Mouse (Mus musculus) heart, embryonic 11.5 days (tissue): ENCODE data around the gene Xab2. TPM values are rescaled to one million over a fixed set of nuclear protein-coding genes. Genes with fewer than 3 reads are reported as not detected.
"Not testable (repeated sequence)": the region's sequence is repeated elsewhere in the genome, so short reads cannot be mapped to it uniquely, and the experiment has no call there.

ENCODE experiments used
- ATAC-seq: fragments of 200-750 bp; cut with Nextera tagmentation; replicated peaks from 2 replicates; pipeline ENCODE4 v1.8.0; 2017; ENCODE audit warnings: moderate library complexity; ENCODE audit not compliant: insufficient number of reproducible peaks, low FRiP score, low TSS enrichment
- H3K27ac ChIP-seq: fragments of 300-500 bp; sonication (generic); 2 replicates; pipeline ENCODE4 v1.5.1; 2014; ENCODE audit warnings: mild to moderate bottlenecking, low read depth, low read length
- H3K27me3 ChIP-seq: fragments of 300-500 bp; sonication (generic); 2 replicates; pipeline ENCODE4 v1.6.1; 2014; ENCODE audit warnings: mild to moderate bottlenecking, low read length, mixed read lengths; ENCODE audit not compliant: control insufficient read depth, insufficient read depth
- H3K36me3 ChIP-seq: fragments of 300-500 bp; sonication (generic); 2 replicates; pipeline ENCODE4 v1.6.1; 2014; ENCODE audit warnings: mild to moderate bottlenecking, low read length, moderate library complexity, mixed read lengths; ENCODE audit not compliant: control insufficient read depth, insufficient read depth
- H3K4me1 ChIP-seq: fragments of 300-500 bp; sonication (generic); 2 replicates; pipeline ENCODE4 v1.6.1; 2014; ENCODE audit warnings: low read length; ENCODE audit not compliant: control insufficient read depth, insufficient read depth
- H3K4me2 ChIP-seq: fragments of 300-500 bp; sonication (generic); 2 replicates; pipeline ENCODE4 v1.6.1; 2014; ENCODE audit warnings: mild to moderate bottlenecking, moderate library complexity
- H3K4me3 ChIP-seq: fragments of 300-500 bp; sonication (generic); 2 replicates; pipeline ENCODE4 v1.5.1; 2014; ENCODE audit warnings: low read depth, low read length
- H3K9ac ChIP-seq: fragments of 300-500 bp; sonication (generic); 2 replicates; pipeline ENCODE4 v1.6.1; 2014; ENCODE audit warnings: mild to moderate bottlenecking, low read depth, low read length, moderate library complexity
- H3K9me3 ChIP-seq: fragments of 300-500 bp; sonication (generic); replicated peaks from 2 replicates; pipeline ENCODE4 v1.6.1; 2016; ENCODE audit warnings: low read length; ENCODE audit not compliant: control insufficient read depth
- WGBS: fragments of 180-500 bp; shearing (Covaris S2); extraction: QIAGEN DNeasy Blood & Tissue Kit; methylation state at CpG from one replicate; pipeline ENCODE4 v1.1.7; 2014; ENCODE audit not compliant: insufficient replicate concordance; 5-methylcytosine and 5-hydroxymethylcytosine counted together
- polyA plus RNA-seq: library from polyadenylated mRNA; unstranded; fragments of >200 nt; fragmentation: Nextera tagmentation; extraction: Ambion mirVana; gene quantifications from 2 replicates; pipeline ENCODE4 v1.2.1, GENCODE M21; 2014

The Xab2 gene
- polyA plus RNA-seq, 1 experiment from 2014 or later = 32.6 TPM

DNA sequence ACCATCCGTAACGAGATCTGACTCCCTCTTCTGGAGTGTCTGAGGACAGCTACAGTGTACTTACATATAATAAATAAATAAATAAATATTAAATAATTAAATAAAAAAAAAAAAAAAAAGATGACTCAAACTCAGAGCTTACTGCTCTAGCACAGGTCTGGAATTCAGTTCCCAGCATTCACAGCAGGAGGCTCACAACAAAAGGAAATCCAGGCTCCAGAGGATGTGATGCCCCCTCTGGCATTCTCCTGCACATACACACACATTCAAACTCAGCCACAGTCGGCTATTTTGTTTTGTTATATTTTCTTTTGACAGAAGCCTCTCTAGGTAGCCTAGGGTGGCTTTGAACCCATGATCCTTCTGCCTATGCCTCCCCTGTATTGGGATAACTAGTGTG is 39.2 kb downstream of the Xab2 start:
- not testable (repeated sequence) for H3K9ac ChIP-seq, H3K4me1 ChIP-seq, H3K27ac ChIP-seq, H3K4me3 ChIP-seq, H3K4me2 ChIP-seq, H3K36me3 ChIP-seq, ATAC-seq, H3K9me3 ChIP-seq, H3K27me3 ChIP-seq
- 58% methylated on average over 1 of the region's 3 CpGs for WGBS

DNA sequence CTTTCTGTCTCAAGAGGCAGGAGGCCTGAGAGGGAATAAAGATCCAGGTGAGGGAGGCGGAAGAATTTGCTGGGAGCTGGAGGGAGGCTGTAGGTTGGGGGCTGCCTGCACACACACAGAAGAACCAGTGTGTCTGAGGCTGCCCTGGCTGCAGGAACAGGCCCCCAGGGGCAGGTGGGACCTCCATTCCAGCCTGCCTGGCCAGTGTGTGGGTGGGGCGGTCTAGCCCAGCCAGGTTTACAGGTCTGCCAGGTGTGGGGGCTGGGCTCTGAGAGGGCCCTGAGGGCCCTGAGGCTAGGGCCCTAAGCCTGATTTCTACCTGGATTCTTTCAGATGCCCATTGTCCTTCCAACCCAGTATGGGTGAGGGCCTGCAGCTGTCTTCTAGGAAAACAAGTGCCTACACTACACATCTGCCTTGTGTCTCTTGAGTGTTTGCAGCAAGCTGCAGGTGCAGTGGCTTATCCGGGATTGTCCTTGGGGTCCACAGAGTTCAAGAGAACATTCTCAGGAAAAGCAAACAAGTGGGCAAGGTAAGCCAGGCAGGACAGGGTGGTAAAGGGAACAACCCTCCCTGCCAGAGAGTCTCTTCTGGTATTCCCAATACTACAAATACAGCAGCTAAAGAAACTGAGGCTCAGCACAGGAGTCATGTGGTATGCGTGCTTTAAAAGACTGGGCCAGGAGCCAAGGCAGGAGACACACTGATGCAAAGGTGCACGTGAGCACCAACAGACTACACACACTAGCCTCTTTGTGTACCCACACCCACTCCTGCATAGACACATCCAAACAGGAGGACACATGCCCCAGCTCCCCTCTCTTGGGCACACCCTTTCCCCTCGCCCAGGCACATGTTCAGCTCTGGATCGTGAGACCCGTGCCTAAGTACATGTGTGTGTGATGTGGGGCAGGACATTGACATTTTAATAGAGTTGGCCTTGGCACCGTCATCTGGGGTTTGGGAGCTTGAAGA is 41.4 kb downstream of the Xab2 start:
- H3K9ac ChIP-seq = no peak overlapping the region
- H3K4me3 ChIP-seq = no peak overlapping the region
- H3K27ac ChIP-seq = no peak overlapping the region
- no peaks in the 10 kb centered on the region for H3K27me3 ChIP-seq
- no peaks in the 10 kb centered on the region for H3K9me3 ChIP-seq
- no peaks in the 10 kb centered on the region for H3K36me3 ChIP-seq
- no peaks in the 10 kb centered on the region for H3K4me1 ChIP-seq
- 77% methylated on average over 9 of the region's 9 CpGs for WGBS
- no peak overlapping the region for H3K4me2 ChIP-seq
- ATAC-seq = no peak

DNA sequence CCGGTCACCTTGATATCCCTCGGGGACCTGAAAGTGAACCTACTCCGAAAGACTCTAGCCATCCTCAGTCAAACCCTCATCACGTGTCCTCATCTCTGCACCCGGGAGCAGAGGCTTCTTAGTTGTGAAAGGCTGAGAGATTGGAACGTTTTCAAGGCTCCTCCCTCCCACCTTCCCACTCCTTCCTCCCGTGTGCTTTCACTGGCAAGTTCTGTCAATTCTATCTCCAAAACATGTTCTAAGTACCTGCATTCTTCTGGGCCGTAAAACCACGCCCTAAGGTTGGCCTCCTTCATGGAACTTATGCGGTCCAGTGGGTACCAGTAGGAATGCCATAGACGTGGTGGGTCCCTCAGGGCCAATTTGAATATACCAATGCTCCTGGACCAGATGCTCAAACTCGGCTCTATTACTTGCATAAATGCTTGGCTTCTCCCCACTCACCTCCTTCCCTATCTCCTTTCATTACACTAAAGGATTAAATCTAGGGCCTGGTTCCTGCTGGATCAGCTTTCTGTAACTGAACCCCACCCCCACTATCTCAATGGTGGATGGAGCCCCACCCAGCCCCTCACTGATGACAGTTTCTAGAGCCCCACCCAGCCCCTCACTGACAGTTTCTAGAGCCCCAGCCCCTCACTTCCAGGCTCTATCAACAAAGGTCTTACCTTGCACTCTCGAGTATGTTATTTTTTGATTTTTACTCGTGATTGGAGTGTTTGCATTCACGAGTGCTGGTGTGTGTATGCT is 44.7 kb downstream of the Xab2 start:
- Histone ChIP-seq H3K36me3 (no peaks in the 10 kb centered on the region), H3K27ac (no peak overlapping the region), H3K9ac (no peak overlapping the region), H3K4me3 (no peak overlapping the region), H3K9me3 (no peaks in the 10 kb centered on the region), H3K4me2 (no peak overlapping the region), H3K4me1 (no peaks in the 10 kb centered on the region), H3K27me3 (no peaks in the 10 kb centered on the region)
- no peak for ATAC-seq
- 70% methylated on average over 15 of the region's 15 CpGs for WGBS

GRCm38 (mm10) chr8:3574546-3574945 is 46.6 kb downstream of the Xab2 start:
- H3K27ac ChIP-seq = no peak overlapping the region
- no peak for ATAC-seq
- no peaks in the 10 kb centered on the region for H3K9me3 ChIP-seq
- no peaks in the 10 kb centered on the region for H3K4me1 ChIP-seq
- no peak overlapping the region for H3K4me2 ChIP-seq
- WGBS = 82% methylated on average over 3 of the region's 3 CpGs
- H3K9ac ChIP-seq = no peak overlapping the region
- no peaks in the 10 kb centered on the region for H3K27me3 ChIP-seq
- no peaks in the 10 kb centered on the region for H3K36me3 ChIP-seq
- no peak overlapping the region for H3K4me3 ChIP-seq

DNA sequence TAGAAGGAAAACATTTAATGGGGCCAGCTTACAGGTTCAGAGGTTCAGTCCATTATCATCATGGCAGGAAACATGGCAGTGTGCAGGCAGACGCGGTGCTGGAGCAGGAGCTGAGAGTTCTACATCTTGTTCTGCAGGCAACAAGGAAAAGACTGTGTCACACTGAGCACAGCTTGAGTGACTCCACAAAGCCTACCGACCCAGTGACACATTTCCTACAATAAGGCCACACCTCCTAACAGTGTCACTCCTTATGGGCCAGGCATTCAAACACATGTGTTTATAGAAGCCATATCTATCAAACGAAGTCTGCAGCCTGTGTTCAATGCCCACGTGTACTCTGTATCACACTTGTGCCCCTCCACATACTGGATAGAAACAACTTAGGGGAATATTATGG is 51.3 kb downstream of the Xab2 start:
- Histone ChIP-seq H3K27ac (no peak overlapping the region), H3K27me3 (no peaks in the 10 kb centered on the region), H3K4me1 (peaks cover 4% of the 10 kb centered on the region; the same call in 1 of the 2 replicates), H3K36me3 (no peaks in the 10 kb centered on the region), H3K4me2 (no peak overlapping the region), H3K9me3 (no peaks in the 10 kb centered on the region), H3K4me3 (no peak overlapping the region), H3K9ac (no peak overlapping the region)
- WGBS = 83% methylated on average over 5 of the region's 5 CpGs
- no peak for ATAC-seq

DNA sequence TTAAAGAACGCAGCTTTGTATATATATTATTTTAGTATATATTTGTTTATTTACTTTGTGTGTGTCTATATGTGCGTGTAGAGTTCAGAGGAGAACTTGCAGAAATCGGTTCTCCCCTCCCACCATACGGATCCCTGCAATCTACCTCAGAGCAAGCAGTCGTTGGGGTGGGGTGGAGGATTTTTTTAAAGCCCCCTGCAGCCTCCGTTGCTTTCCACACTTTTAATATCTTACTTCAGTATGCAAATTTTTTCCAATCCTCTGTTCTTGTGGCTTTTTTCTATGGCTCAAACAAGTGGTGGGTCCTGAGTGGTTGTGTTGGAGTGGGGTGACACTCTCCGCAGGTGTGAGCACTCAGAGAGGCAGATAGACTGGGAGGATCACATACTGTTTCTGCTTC is 52.7 kb downstream of the Xab2 start:
- ATAC-seq = no peak
- no peaks in the 10 kb centered on the region for H3K9me3 ChIP-seq
- H3K9ac ChIP-seq = peak overlapping the region; percentile 57; the same call in 1 of the 2 replicates
- H3K4me1 ChIP-seq = peaks cover 4% of the 10 kb centered on the region; the same call in 1 of the 2 replicates
- H3K27ac ChIP-seq = no peak overlapping the region
- H3K36me3 ChIP-seq = no peaks in the 10 kb centered on the region
- H3K4me2 ChIP-seq = peak overlapping the region; percentile 62
- 17% methylated on average over 7 of the region's 7 CpGs for WGBS
- peak overlapping the region; percentile 31 for H3K4me3 ChIP-seq
- H3K27me3 ChIP-seq = no peaks in the 10 kb centered on the region

- no peaks in the 10 kb centered on the region for H3K36me3 ChIP-seq
- H3K4me1 ChIP-seq = peaks cover 4% of the 10 kb centered on the region; the same call in 1 of the 2 replicates
- H3K27ac ChIP-seq = no peak within 1 kb of the TSS
- no peaks in the 10 kb centered on the region for H3K27me3 ChIP-seq
- peak within 1 kb of the TSS; percentile 62 for H3K4me2 ChIP-seq
- peak within 1 kb of the TSS; percentile 31 for H3K4me3 ChIP-seq
- WGBS = 4% methylated on average over 12 of the region's 12 CpGs
- peak; percentile 57 for ATAC-seq
- peak within 1 kb of the TSS; percentile 57 for H3K9ac ChIP-seq
- H3K9me3 ChIP-seq = no peaks in the 10 kb centered on the region
These were observed 53.3 kb downstream of the Xab2 start, which contains the start of gene C330021F23Rik for GRCm38 (mm10) chr8:3567641-3568371. Gene C330021F23Rik, plus strand, starts transcription at chr8:3567990.
